Mouse (Mus musculus) MN1 (cell line): ENCODE measurements at regions not wholly inside any gene's neighbourhood (a gene's known extent, or its start where the extent isn't known, plus 50 kb on each side); places are given as distances from the start of the nearest gene placed in this dataset.
"Not testable (repeated sequence)": the region's sequence is repeated elsewhere in the genome, so short reads cannot be mapped to it uniquely, and the experiment has no call there.

ENCODE experiments used
- DNase-seq: peaks from one replicate; pipeline ENCODE4 v3.0.0-alpha.2; 2016; ENCODE audit warnings: low spot score

GRCm38 (mm10) chr3:147825337-147825736 is 973.2 kb downstream of the Ttll7 start:
- DNase-seq, result no peak

DNA sequence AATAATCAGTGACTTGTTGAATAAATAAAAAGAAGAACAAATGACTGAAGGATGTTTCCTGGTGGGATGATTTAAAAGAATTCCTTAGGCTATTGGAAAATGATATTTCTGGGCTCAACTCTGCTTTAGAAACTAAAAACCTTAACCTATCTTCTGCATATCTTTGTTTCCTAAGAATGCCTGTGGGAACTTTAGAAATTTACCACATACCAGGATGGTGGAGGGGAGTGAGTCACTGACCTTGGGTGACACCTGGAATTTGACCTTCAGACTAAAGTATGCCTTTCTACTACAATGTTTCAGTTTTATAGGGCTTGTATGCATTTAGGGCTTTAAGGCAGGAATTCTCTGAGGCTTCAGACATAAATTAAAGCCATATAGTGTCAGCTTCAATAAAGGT is 972.3 kb downstream of the Ttll7 start:
- no peak for DNase-seq

DNA sequence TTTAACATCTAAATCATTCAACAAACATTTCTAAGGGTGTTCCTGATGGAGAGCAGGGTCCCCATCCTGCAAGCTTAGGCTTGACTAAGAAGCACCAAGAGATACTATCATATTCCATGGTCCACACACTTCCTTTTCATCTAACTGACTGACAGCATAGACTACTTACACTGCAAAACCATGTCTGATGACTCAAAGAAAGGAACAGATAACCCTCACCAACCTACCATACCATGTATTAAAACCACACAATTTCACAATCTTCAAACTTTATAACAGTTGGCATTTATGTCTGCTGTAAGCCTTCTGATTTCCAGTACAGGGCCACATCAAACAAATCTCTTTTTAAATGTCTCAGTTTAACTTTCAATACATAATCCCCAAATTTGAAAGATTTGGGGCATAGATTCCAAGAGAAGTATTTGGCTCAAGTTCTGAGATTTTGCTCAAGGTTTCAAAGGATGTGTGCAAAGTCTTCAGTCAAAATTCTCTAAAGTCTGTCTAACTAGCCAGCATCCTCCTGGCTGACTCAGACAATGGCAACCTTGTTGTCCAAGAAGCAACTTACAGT is 962.0 kb downstream of the Ttll7 start:
- no peak for DNase-seq

GRCm38 (mm10) chr3:147802546-147802945 is 950.4 kb downstream of the Ttll7 start:
- peak; percentile 78 for DNase-seq

GRCm38 (mm10) chr3:147796524-147796923 is 944.4 kb downstream of the Ttll7 start:
- no peak for DNase-seq

DNA sequence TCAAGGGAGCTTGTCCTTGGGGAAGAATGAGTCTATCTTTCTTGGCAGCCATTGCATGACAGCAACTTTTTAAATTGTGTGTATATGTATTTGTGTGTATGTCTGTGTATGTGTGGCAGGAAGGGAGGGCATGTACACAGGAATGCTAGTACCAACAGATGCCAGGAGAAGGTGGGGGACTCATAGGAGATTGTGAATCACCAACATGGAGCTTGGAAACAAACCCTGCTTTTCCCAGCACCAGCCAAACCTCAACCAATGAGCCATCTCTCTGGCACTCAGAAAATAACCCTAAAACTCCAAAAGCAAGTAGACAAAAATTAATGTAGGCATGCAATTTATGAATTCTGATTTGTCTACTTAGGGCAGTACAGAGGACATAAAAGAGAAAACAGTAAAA is 942.9 kb downstream of the Ttll7 start:
- no peak for DNase-seq

- no peak for DNase-seq
These were observed 934.4 kb downstream of the Ttll7 start for GRCm38 (mm10) chr3:147786555-147786954.

GRCm38 (mm10) chr3:147750842-147751191 is 898.6 kb downstream of the Ttll7 start:
- DNase-seq, result no peak

DNA sequence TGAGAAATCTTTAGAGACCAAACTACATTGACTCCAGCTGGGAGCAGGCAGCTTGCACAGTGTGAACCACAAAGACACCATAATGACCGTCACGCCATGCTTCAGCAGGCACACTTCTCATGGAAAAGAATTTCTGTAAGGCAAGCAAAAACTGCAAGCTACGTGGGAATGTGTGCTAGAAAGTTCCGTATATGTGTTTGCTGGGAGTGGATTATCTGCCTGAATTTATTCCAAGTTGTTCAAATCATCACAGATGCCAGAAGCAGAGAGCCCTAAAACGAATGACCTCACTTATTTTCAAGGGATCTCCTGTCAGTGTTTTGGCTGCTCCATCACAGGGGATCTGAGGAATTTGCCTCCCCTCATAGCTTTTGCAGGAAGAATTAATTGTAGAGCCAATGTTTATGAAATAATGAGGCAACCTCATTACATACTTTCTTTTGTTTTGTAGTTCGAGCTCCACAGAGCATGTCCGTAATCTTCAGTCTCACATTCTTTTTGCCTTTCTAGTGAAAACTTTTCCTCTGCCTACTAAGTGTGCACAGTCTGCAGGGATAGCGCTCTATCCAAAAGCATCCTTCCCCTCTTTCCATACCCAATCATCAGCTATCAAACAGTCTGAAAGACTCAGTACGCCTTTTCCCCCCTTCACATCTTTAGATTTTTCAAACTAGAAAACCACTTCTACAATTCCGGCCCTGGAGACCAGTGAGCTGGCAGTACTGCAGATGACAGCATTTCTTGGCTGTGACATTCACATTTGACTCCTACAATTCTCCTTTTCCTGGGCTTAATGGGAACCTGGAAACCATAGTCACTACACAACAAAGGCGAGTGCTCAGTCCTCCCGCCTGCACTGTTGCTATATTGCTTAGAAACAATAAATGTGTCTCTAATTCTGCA is 898.0 kb downstream of the Ttll7 start:
- no peak for DNase-seq

- no peak for DNase-seq
These were observed 897.3 kb downstream of the Ttll7 start for GRCm38 (mm10) chr3:147749442-147749841.

GRCm38 (mm10) chr3:147736673-147737439 is 884.7 kb downstream of the Ttll7 start:
- peak; percentile 10 for DNase-seq

DNA sequence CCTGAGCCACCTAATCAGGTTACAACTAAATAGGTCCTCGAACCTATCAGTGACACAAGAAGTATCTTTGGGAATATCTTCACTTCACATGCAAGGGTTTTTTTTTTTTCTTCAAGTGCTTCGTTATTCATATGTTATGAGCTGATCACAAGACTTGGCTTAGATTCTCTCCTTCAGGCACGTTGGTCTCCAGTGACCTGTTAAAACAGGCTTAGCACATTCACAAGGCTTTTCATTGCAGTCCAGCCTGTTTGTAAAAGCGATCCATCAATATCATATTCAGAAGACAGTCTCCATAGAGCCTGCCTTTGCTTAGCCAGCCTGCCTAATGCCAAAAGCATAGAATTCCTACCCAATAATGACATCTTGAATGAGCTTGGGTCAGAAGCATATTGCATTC is 864.2 kb downstream of the Ttll7 start:
- no peak for DNase-seq

- no peak for DNase-seq
These were observed 855.2 kb downstream of the Ttll7 start for GRCm38 (mm10) chr3:147707401-147707801.

- DNase-seq, result no peak
These were observed 831.6 kb downstream of the Ttll7 start for GRCm38 (mm10) chr3:147683730-147684129.

DNA sequence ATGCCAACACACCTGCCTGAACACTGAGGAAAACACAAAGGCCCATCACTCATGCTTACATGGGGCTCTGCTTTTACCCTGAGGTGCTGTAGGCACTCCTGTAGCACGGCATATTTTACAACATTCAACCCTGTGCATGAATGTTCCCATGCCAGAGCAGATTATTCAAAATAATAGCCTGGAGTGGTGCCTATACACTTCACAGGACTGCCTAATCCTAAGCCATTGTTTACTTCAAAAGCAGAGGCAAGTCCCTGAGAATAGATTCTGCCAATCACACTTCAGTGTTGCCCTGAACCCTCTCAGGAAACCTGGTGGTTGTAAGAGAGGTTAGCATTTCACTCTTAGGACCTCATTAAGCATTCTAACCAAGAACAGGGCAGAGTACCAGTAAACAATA is 828.1 kb downstream of the Ttll7 start:
- no peak for DNase-seq

DNA sequence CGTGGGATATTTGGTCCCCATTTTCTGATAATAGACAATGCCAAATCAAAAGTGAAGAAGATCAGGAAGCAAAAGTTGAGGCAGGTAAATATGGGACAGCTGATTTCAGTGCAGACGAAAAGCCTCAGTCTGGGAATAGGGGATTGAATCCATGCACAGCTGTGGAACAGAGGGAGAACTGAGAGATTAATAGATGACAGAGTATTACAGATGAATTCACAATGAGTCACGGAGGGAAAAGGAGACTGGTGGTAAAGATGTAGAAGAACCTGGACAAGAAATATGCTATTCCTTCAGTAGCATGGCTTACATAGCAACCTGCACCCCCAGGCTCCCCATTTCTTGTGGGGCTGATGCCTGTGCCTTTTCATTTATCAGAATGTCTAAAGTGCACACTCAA is 810.4 kb downstream of the Ttll7 start:
- no peak for DNase-seq

DNA sequence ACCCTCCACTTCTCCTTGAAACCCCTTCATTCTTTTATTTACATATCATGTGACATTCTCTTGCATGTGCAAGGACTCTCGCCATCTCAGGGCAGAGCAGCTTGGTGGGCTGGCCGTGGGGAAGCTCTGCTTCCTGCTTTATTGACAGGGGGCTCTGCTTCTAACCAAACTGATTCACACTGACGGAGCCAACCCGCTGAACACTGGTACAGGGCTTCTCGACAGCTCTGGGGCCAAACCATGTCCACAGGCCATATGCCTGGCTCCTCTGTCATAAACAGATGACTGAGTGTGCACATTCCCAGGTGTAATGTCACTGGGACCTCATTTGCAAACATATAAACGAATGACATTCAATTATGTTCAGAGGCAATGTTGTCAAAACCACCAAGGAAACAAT is 800.7 kb downstream of the Ttll7 start:
- DNase-seq, result no peak

DNA sequence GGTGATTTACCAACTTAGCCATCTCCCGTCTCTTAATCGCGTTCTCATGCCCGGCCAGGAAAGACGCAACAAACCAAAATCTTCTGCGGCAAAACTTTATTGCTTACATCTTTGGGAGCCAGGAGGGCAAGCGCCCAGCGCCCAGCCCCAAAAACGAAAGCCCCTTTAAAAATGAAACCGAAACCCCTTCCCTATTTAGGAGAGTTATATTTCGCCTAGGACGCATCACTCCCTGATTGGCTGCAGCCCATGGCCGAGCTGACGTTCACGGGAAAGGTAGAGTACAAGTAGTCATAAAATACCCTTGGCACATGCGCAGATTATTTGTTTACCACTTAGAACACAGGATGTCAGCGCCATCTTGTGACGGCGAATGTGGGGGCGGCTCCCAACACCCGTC is 783.3 kb downstream of the Ttll7 start:
- DNase-seq, result not testable (repeated sequence)

DNA sequence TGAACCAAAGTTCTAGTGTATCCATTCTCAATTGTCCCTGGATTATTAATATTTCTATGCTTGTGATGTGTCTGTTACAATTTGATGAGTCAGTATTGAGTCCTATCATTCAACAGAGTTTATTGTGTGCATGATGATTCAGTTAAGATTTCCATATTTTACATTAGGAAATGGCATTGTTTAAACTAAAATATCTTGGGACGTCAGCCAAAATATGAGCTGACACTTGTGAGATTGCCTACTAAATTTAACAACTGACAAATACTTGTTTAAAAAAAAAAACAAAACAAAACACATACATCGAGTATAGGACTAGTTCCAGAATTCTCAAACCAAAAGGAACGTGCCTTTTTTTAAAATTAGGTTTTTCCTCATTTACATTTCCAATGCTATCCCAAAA is 779.0 kb downstream of the Ttll7 start:
- no peak for DNase-seq

DNA sequence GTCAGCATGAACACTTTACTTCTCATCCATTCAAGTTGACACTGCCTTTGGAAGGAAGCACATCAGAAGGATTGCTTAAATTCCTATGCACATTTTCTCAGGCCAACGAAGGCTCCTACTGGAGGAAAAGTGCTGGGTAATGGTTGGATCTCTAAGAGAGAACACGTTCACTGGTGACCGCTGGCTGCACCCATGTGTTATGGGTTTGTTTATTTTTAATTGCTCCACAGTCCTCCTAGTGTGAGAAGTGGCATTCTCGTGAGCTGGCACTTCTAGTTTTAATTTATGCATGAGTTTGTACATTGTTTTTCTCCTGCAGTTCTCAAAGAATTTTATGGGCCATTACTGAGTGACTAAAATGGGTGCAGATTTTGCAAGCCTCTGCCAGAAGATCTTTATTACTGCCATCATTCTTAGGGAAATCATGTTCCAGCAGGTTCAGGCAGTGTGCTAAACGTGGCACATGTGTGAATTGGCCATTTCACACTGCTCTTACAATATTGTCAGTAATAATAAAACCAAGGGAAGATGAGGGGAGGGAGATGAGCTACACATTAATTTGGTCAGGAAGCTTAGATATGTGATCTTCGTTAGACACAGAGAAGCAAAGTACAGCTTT is 731.6 kb downstream of the Ttll7 start:
- no peak for DNase-seq

- no peak for DNase-seq
These were observed 719.7 kb downstream of the Ttll7 start for GRCm38 (mm10) chr3:147571850-147572249.

- DNase-seq, result no peak
These were observed 693.3 kb downstream of the Ttll7 start for GRCm38 (mm10) chr3:147545329-147546006.
